ENCODE assay signal across 1 mouse cellular context in genomic region chr10:78426117-78426735, GRCm38 (mm10).
TF ChIP-seq lines count a peak whose summit lies in the region.

No protein-coding gene starts in this region.

TF ChIP-seq in CH12.LX, 34 proteins besides CTCF, POLR2A, EP300 and RAD21 (continued from another document):
- TF ChIP-seq MAZ (IDR thresholded peaks at IDR 0.05; ENCODE audit: low read depth, low read length) (no peak), TCF12 (IDR thresholded peaks at IDR 0.05; ENCODE audit: low read depth, low read length) (no peak), TBP (conservative IDR thresholded peaks at IDR 0.05; ENCODE audit: low read depth, low read length) (no peak), ZNF384 (IDR thresholded peaks at IDR 0.05; ENCODE audit: low read depth, low read length) (no peak; the same call in 1 of the 2 replicates), CHD1 (IDR thresholded peaks at IDR 0.05; ENCODE audit: low read depth, low read length) (0 out of 2 replicates have a peak, but pooled peaks have one; percentile 45), SIN3A (IDR thresholded peaks at IDR 0.05; ENCODE audit: low read length) (no peak)
